Mouse (Mus musculus) liver, embryonic 14.5 days (tissue): ENCODE results near the gene Sct.

ENCODE experiments used
- CTCF ChIP-seq: IDR thresholded peaks from 2 replicates; pipeline ENCODE4 v1.5.1; 2016; ENCODE audit warnings: antibody characterized with exemption, low read depth, control low read depth
- EP300 ChIP-seq: IDR thresholded peaks from 2 replicates; pipeline ENCODE4 v1.6.1; 2016; ENCODE audit warnings: antibody characterized with exemption, low read depth

- no peak for TF ChIP-seq CTCF
- no peak for TF ChIP-seq EP300
Observed at GRCm38 (mm10) chr7:141288042-141288441, 9.1 kb upstream of the Sct start.
